In the genomic region with DNA sequence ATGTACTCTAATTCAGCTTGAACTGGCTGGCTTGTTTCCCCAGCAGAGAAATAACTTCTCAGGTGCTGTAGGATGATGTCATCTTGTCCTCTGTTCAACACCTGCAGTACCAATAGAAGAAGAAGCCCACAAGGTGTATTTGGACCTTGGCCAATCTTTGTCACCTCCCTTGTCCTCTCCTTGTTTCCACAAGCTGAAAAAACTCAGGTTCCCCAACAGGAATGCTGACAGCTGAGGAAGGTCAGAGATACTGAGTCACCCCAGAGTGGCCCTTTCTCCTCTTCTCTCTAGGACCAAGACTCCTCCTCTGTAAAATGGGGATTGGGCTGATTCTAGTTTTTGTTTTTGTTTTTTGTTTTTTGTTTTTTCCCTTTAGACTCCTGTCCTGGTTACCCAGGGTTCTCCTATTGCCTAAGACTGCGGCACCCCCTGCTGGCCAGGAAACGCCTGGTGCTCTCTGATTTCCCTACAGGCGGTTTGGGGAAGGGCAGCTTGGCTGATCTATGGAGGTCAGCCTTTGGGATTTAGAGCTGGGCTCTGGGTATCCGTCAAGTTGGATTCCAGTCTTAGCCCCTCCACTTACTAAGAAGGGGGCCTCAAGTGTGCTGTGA, we compare ENCODE assay signal across 8 mouse cellular contexts. TPM values are rescaled to one million over a fixed set of nuclear protein-coding genes. Genes with fewer than 3 reads are reported as not detected.
DNase-seq lines count a peak whose midpoint lies in the region; ATAC-seq lines count a peak whose summit lies in the region.

No protein-coding gene starts in this region.

- no peaks in the 10 kb centered on the region for H3K9me3 ChIP-seq in forebrain, embryonic 15.5 days

- DNase-seq in MEL-GATA-1-ER (ENCODE audit: extremely low read depth, low read depth) = peak; percentile 53
- peak; percentile 80 to 88 for DNase-seq in layer of hippocampus, postnatal 14 days (ENCODE audit: low spot score in 2 of 2)
- peak; percentile 86 for DNase-seq in lung, postnatal 25 days (ENCODE audit: low spot score)
- peak; percentile 79 to 87 for DNase-seq in right cerebral cortex, postnatal 10 days (ENCODE audit: low spot score in 2 of 2)
- peak; percentile 89 for DNase-seq in urinary bladder, postnatal 14 days (ENCODE audit: low spot score)

- H3K36me3 ChIP-seq in forebrain, embryonic 15.5 days = no peaks in the 10 kb centered on the region

- 2% methylated on average over 4 of the region's 4 CpGs for WGBS in forebrain, embryonic 15.5 days

- no peak overlapping the region for H3K4me3 ChIP-seq in forebrain, embryonic 15.5 days

- no peak overlapping the region for H3K4me2 ChIP-seq in forebrain, embryonic 15.5 days (replicated peaks)

- H3K9ac ChIP-seq in forebrain, embryonic 15.5 days (replicated peaks) = no peak overlapping the region

- no peaks in the 10 kb centered on the region for H3K4me1 ChIP-seq in forebrain, embryonic 15.5 days

- H3K27me3 ChIP-seq in forebrain, embryonic 15.5 days = no peaks in the 10 kb centered on the region

- ATAC-seq in cerebellum, adult (ENCODE audit: insufficient number of reproducible peaks, low FRiP score, low TSS enrichment) = peak; percentile 42; the same call in 1 of the 2 replicates
- ATAC-seq in forebrain, embryonic 15.5 days (replicated peaks) = peak; percentile 57
- peak; percentile 73 to 90 for ATAC-seq in hematopoietic stem cell, adult 5-6 weeks (replicated peaks in 1 of 2; ENCODE audit: insufficient read depth in 1 of 2, low FRiP score in 2 of 2, low TSS enrichment in 1 of 2, low read depth in 1 of 2, poor library complexity in 2 of 2, severe bottlenecking in 2 of 2)

- no peak overlapping the region for H3K27ac ChIP-seq in forebrain, embryonic 15.5 days (replicated peaks)

RNA-seq across cellular contexts. Expression of gene Snn, which starts 26.4 kb away (rescaled TPM):
- 156 and 171 TPM in 2 replicates for polyA plus RNA-seq in forebrain, embryonic 15.5 days (2015; fragmentation: Nextera tagmentation; extraction: Ambion mirVana)
- 22.7 and 42.1 TPM in 2 replicates for total RNA-seq in hematopoietic stem cell, adult 5-6 weeks (2017)
- total RNA-seq in layer of hippocampus, postnatal 14 days (2021) = 100 to 1,000 TPM; 219 to 230 TPM

RNA-seq across cellular contexts. Expression of gene Litaf, which starts 31.7 kb away (rescaled TPM):
- 48.2 and 48.5 TPM in 2 replicates for polyA plus RNA-seq in forebrain, embryonic 15.5 days (2015; fragmentation: Nextera tagmentation; extraction: Ambion mirVana)
- 30.8 and 36.9 TPM in 2 replicates for total RNA-seq in hematopoietic stem cell, adult 5-6 weeks (2017)
- total RNA-seq in layer of hippocampus, postnatal 14 days (2021) = 10 to 100 TPM; 12.2 to 15.0 TPM
